Mouse (Mus musculus) liver, embryonic 12.5 days (tissue): ENCODE results near the gene Sash3. TPM values are rescaled to one million over a fixed set of nuclear protein-coding genes. Genes with fewer than 3 reads are reported as not detected.

ENCODE experiments used
- ATAC-seq: fragments of 200-750 bp; cut with Nextera tagmentation; 2 replicates; pipeline ENCODE4 v1.8.0; 2017; ENCODE audit warnings: moderate number of reproducible peaks, mild to moderate bottlenecking, moderate library complexity
- H3K27ac ChIP-seq: fragments of 300-500 bp; sonication (generic); 2 replicates; pipeline ENCODE4 v1.5.1; 2016; ENCODE audit warnings: mild to moderate bottlenecking
- H3K27me3 ChIP-seq: fragments of 300-500 bp; sonication (generic); replicated peaks from 2 replicates; pipeline ENCODE4 v1.6.1; 2016; ENCODE audit warnings: mild to moderate bottlenecking, moderate library complexity
- H3K36me3 ChIP-seq: fragments of 300-500 bp; sonication (generic); 2 replicates; pipeline ENCODE4 v1.6.1; 2016; ENCODE audit warnings: mild to moderate bottlenecking, moderate library complexity
- H3K4me1 ChIP-seq: fragments of 300-500 bp; sonication (generic); 2 replicates; pipeline ENCODE4 v1.6.1; 2016
- H3K4me2 ChIP-seq: fragments of 300-500 bp; sonication (generic); 2 replicates; pipeline ENCODE4 v1.6.1; 2016; ENCODE audit warnings: mild to moderate bottlenecking, moderate library complexity
- H3K4me3 ChIP-seq: fragments of 300-500 bp; sonication (generic); 2 replicates; pipeline ENCODE4 v1.5.1; 2016; ENCODE audit warnings: mild to moderate bottlenecking, moderate library complexity
- H3K9ac ChIP-seq: fragments of 300-500 bp; sonication (generic); 2 replicates; pipeline ENCODE4 v1.6.1; 2016; ENCODE audit warnings: mild to moderate bottlenecking, moderate library complexity
- H3K9me3 ChIP-seq: fragments of 300-500 bp; sonication (generic); replicated peaks from 2 replicates; pipeline ENCODE4 v1.6.1; 2016; ENCODE audit warnings: mild to moderate bottlenecking, moderate library complexity
- WGBS: fragments of 180-500 bp; shearing (Covaris S2); methylation state at CpG from one replicate; pipeline ENCODE4 v1.1.7; 2016; ENCODE audit not compliant: insufficient replicate concordance; 5-methylcytosine and 5-hydroxymethylcytosine counted together
- polyA plus RNA-seq: library from polyadenylated mRNA; unstranded; fragments of >200 nt; fragmentation: Nextera tagmentation; extraction: Ambion mirVana; gene quantifications from 2 replicates; pipeline ENCODE4 v1.2.1, GENCODE M21; 2016

The Sash3 gene
- polyA plus RNA-seq: 9.7 and 10.0 TPM in 2 replicates

GRCm38 (mm10) chrX:48146262-48146661, at the start of gene Sash3:
Gene Sash3, plus strand, starts transcription at chrX:48146436.
- Histone ChIP-seq H3K4me1 (peaks cover 23% of the 10 kb centered on the region), H3K9me3 (no peaks in the 10 kb centered on the region), H3K27me3 (no peaks in the 10 kb centered on the region), H3K4me2 (peak within 1 kb of the TSS; percentile 45), H3K27ac (no peak within 1 kb of the TSS), H3K9ac (0 out of 2 replicates have a peak within 1 kb of the TSS, but pooled peaks have one; percentile 17), H3K4me3 (peak within 1 kb of the TSS; percentile 27), H3K36me3 (no peaks in the 10 kb centered on the region)
- 31% methylated on average over 4 of the region's 4 CpGs for WGBS
- ATAC-seq: no peak

- Histone ChIP-seq H3K27ac (no peak overlapping the region), H3K4me2 (no peak overlapping the region), H3K4me3 (no peak overlapping the region), H3K27me3 (no peaks in the 10 kb centered on the region; the same call in 1 of the 2 replicates), H3K36me3 (no peaks in the 10 kb centered on the region), H3K9ac (no peak overlapping the region), H3K9me3 (no peaks in the 10 kb centered on the region), H3K4me1 (no peaks in the 10 kb centered on the region)
- whole genome bisulfite sequencing: 66% methylated on average over 8 of the region's 8 CpGs
- no peak for ATAC-seq
These were observed 49.7 kb upstream of the Sash3 start for GRCm38 (mm10) chrX:48096580-48096979.

- Histone ChIP-seq H3K4me2 (no peak overlapping the region), H3K27ac (no peak overlapping the region), H3K36me3 (no peaks in the 10 kb centered on the region), H3K9me3 (no peaks in the 10 kb centered on the region), H3K4me1 (no peaks in the 10 kb centered on the region), H3K27me3 (no peaks in the 10 kb centered on the region; the same call in 1 of the 2 replicates), H3K9ac (no peak overlapping the region), H3K4me3 (no peak overlapping the region)
- ATAC-seq: no peak
- 70% methylated on average over 9 of the region's 9 CpGs for WGBS
These were observed 47.6 kb upstream of the Sash3 start for GRCm38 (mm10) chrX:48098470-48099129.

GRCm38 (mm10) chrX:48099871-48100270, 46.4 kb upstream of the Sash3 start:
- no peak for ATAC-seq
- whole genome bisulfite sequencing: 33% methylated on average over 1 of the region's 1 CpGs
- no peak overlapping the region for H3K9ac ChIP-seq
- no peaks in the 10 kb centered on the region; the same call in 1 of the 2 replicates for H3K27me3 ChIP-seq
- H3K27ac ChIP-seq: no peak overlapping the region
- no peaks in the 10 kb centered on the region for H3K36me3 ChIP-seq
- no peak overlapping the region for H3K4me2 ChIP-seq
- H3K9me3 ChIP-seq: no peaks in the 10 kb centered on the region
- H3K4me3 ChIP-seq: no peak overlapping the region
- H3K4me1 ChIP-seq: no peaks in the 10 kb centered on the region

- H3K9me3 ChIP-seq: no peaks in the 10 kb centered on the region
- H3K27ac ChIP-seq: no peak overlapping the region
- no peak overlapping the region for H3K4me3 ChIP-seq
- WGBS: 71% methylated on average over 3 of the region's 3 CpGs
- H3K27me3 ChIP-seq: no peaks in the 10 kb centered on the region; the same call in 1 of the 2 replicates
- no peak for ATAC-seq
- no peak overlapping the region for H3K9ac ChIP-seq
- no peaks in the 10 kb centered on the region for H3K4me1 ChIP-seq
- H3K36me3 ChIP-seq: no peaks in the 10 kb centered on the region
- no peak overlapping the region for H3K4me2 ChIP-seq
These were observed 43.0 kb upstream of the Sash3 start for GRCm38 (mm10) chrX:48103256-48103655.

GRCm38 (mm10) chrX:48104736-48105441, 41.3 kb upstream of the Sash3 start:
- no peaks in the 10 kb centered on the region for H3K4me1 ChIP-seq
- no peak overlapping the region for H3K4me2 ChIP-seq
- no peak for ATAC-seq
- no peak overlapping the region for H3K9ac ChIP-seq
- no peaks in the 10 kb centered on the region for H3K36me3 ChIP-seq
- H3K9me3 ChIP-seq: no peaks in the 10 kb centered on the region
- no peak overlapping the region for H3K27ac ChIP-seq
- no peaks in the 10 kb centered on the region; the same call in 1 of the 2 replicates for H3K27me3 ChIP-seq
- H3K4me3 ChIP-seq: no peak overlapping the region
- 71% methylated on average over 7 of the region's 7 CpGs for WGBS

- WGBS: 31% methylated on average over 3 of the region's 3 CpGs
- Histone ChIP-seq H3K36me3 (no peaks in the 10 kb centered on the region), H3K27me3 (no peaks in the 10 kb centered on the region; the same call in 1 of the 2 replicates), H3K4me3 (no peak overlapping the region), H3K4me2 (no peak overlapping the region), H3K9me3 (no peaks in the 10 kb centered on the region), H3K4me1 (no peaks in the 10 kb centered on the region), H3K9ac (no peak overlapping the region), H3K27ac (no peak overlapping the region)
- no peak for ATAC-seq
These were observed 40.0 kb upstream of the Sash3 start for GRCm38 (mm10) chrX:48106226-48106625.

GRCm38 (mm10) chrX:48108394-48109315, 37.6 kb upstream of the Sash3 start, which contains the start of gene Xpnpep2:
Gene Xpnpep2, plus strand, starts transcription at chrX:48108725.
- no peak within 1 kb of the TSS for H3K27ac ChIP-seq

GRCm38 (mm10) chrX:48109316-48109655, 37.0 kb upstream of the Sash3 start:
- H3K9ac ChIP-seq: no peak overlapping the region
- no peaks in the 10 kb centered on the region for H3K36me3 ChIP-seq
- no peak for ATAC-seq
- H3K4me3 ChIP-seq: no peak overlapping the region
- no peak overlapping the region for H3K27ac ChIP-seq
- 78% methylated on average over 3 of the region's 3 CpGs for WGBS
- H3K27me3 ChIP-seq: peaks cover 5% of the 10 kb centered on the region; the same call in 1 of the 2 replicates
- H3K4me1 ChIP-seq: no peaks in the 10 kb centered on the region
- H3K9me3 ChIP-seq: no peaks in the 10 kb centered on the region
- no peak overlapping the region for H3K4me2 ChIP-seq

More at GRCm38 (mm10) chrX:48108394-48109315, 37.6 kb upstream of the Sash3 start, which contains the start of gene Xpnpep2:
- no peak for ATAC-seq
- H3K4me3 ChIP-seq: no peak within 1 kb of the TSS
- H3K9me3 ChIP-seq: no peaks in the 10 kb centered on the region
- no peak within 1 kb of the TSS for H3K4me2 ChIP-seq
- H3K9ac ChIP-seq: no peak within 1 kb of the TSS
- H3K4me1 ChIP-seq: no peaks in the 10 kb centered on the region
- peaks cover 3% of the 10 kb centered on the region; the same call in 1 of the 2 replicates for H3K27me3 ChIP-seq
- no peaks in the 10 kb centered on the region for H3K36me3 ChIP-seq
- WGBS: 52% methylated on average over 6 of the region's 6 CpGs

- no peaks in the 10 kb centered on the region for H3K36me3 ChIP-seq
- peaks cover 11% of the 10 kb centered on the region; the same call in 1 of the 2 replicates for H3K27me3 ChIP-seq
- H3K9me3 ChIP-seq: no peaks in the 10 kb centered on the region
- 0 out of 2 replicates have a peak, but pooled peaks cover 2% of the 10 kb centered on the region for H3K4me1 ChIP-seq
- no peak overlapping the region for H3K4me2 ChIP-seq
- H3K27ac ChIP-seq: no peak overlapping the region
- no peak overlapping the region for H3K4me3 ChIP-seq
- ATAC-seq: no peak
- no peak overlapping the region for H3K9ac ChIP-seq
These were observed 26.9 kb upstream of the Sash3 start for GRCm38 (mm10) chrX:48119294-48119693.

GRCm38 (mm10) chrX:48124132-48125071, 21.8 kb upstream of the Sash3 start:
- peak; percentile 67; the same call in 1 of the 2 replicates for ATAC-seq
- H3K36me3 ChIP-seq: no peaks in the 10 kb centered on the region
- H3K27ac ChIP-seq: no peak overlapping the region
- no peaks in the 10 kb centered on the region for H3K27me3 ChIP-seq
- no peaks in the 10 kb centered on the region for H3K9me3 ChIP-seq
- H3K4me1 ChIP-seq: 0 out of 2 replicates have a peak, but pooled peaks cover 5% of the 10 kb centered on the region
- 14% methylated on average over 17 of the region's 17 CpGs for WGBS
- no peak overlapping the region for H3K9ac ChIP-seq
- peak overlapping the region; percentile 14 for H3K4me3 ChIP-seq
- H3K4me2 ChIP-seq: peak overlapping the region; percentile 61
